Mouse (Mus musculus): Measurements from ENCODE around the gene Pkd1l3. TPM values are rescaled to one million over a fixed set of nuclear protein-coding genes. Genes with fewer than 3 reads are reported as not detected.

Pkd1l3 gene
- total and polyA plus RNA-seq, 2 experiments from 2014 or later = 0.05 to 0.16 TPM

DNA sequence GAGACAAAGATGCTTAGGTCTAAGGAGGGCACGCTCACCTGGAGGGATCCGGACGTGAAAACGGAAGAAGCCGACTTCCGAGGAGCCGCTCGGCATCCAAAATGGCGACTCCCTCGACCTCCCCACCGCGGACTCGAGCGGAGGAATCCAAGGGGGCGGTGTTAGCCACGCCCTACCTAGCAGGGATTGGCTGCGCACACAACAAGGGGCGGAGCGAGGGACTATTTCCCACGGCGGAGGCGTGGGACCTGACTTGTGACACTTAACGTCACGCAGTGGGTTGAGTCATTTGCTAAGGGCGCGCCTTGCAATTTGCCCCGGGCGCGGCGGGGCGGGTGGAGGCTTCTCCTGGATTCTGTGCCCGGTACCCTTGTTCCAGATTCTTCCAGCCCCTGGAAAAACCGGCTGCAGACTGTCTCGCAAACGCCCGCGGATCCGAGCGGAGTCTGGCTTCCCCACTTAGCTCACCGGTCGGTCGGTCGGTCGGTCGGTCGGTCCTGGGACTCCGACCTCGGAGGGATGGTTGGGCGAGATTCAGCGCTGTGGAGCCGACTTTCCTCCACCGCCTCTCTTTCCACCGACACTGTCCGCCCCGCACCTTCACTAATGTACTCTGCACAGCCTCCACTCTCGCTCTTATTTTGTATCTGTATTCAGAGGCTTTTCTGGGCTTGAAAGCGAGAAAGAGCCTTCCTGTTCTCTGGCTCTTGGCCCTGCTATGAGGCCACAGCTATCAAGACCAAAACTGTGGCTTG lies 79.0 kb downstream of the Pkd1l3 start, which contains the start of gene Ist1:
TSS of gene Ist1 (minus strand) at position 115 of the 755 bp plus-strand sequence.
- Histone ChIP-seq H3K4me1 (ENCODE audit: insufficient read depth, low read length) (peaks cover 18% of the 10 kb centered on the region), H3K9me3 (ENCODE audit: low read length) (no peaks in the 10 kb centered on the region), H3K4me2 (ENCODE audit: low read depth, low read length) (peak within 1 kb of the TSS; percentile 56), H3K27ac (peak within 1 kb of the TSS; percentile 88), H3K4me3 (ENCODE audit: low read length) (peak within 1 kb of the TSS; percentile 100), H3K9ac (replicated peaks; ENCODE audit: low read length) (peak within 1 kb of the TSS; percentile 98), H3K27me3 (ENCODE audit: insufficient read depth, low read length) (no peaks in the 10 kb centered on the region), H3K36me3 (ENCODE audit: insufficient read depth, low read length) (no peaks in the 10 kb centered on the region)
- TF ChIP-seq CTCF (IDR thresholded peaks at IDR 0.05; ENCODE audit: low read depth) = no peak; the same call in 1 of the 2 replicates
- ATAC-seq = peak; percentile 99
- WGBS = under 1% methylated on average over 57 of the region's 57 CpGs
- peak; percentile 100 for DNase-seq (ENCODE audit: low spot score)

DNA sequence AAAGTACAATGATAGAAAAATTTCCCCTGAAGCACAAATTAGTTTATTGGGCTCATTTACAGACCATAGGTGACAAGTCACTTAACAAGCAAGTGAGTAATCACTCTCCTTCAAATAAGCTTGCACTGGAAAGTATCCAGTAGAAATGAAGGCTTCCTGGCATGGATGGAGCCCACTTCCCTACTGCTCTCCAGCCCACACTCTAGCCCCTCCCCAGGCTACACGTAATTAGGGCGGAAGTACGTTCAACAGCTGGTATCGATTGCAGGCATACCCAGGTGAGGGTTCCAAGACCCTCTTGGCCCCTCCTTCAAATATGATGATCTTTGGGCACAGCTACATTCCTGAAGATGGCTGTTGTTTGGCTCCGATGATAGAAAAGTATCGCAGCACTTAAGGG lies 79.8 kb downstream of the Pkd1l3 start:
- no peaks in the 10 kb centered on the region for H3K36me3 ChIP-seq (ENCODE audit: insufficient read depth, low read length)
- no peaks in the 10 kb centered on the region for H3K27me3 ChIP-seq (ENCODE audit: insufficient read depth, low read length)
- H3K4me1 ChIP-seq (ENCODE audit: insufficient read depth, low read length) = peaks cover 18% of the 10 kb centered on the region
- H3K27ac ChIP-seq = no peak overlapping the region
- H3K4me2 ChIP-seq (ENCODE audit: low read depth, low read length) = peak overlapping the region; percentile 56
- TF ChIP-seq CTCF (IDR thresholded peaks at IDR 0.05; ENCODE audit: low read depth) = no peak
- DNase-seq (ENCODE audit: low spot score) = no peak
- ATAC-seq = no peak
- peak overlapping the region; percentile 100; the same call in 1 of the 2 replicates for H3K4me3 ChIP-seq (ENCODE audit: low read length)
- 52% methylated on average over 6 of the region's 6 CpGs for WGBS
- H3K9ac ChIP-seq (replicated peaks; ENCODE audit: low read length) = peak overlapping the region; percentile 98
- H3K9me3 ChIP-seq (ENCODE audit: low read length) = no peaks in the 10 kb centered on the region

GRCm38 (mm10) chr8:109697754-109698153 lies 83.4 kb downstream of the Pkd1l3 start:
- TF ChIP-seq CTCF (IDR thresholded peaks at IDR 0.05; ENCODE audit: low read depth) = no peak

DNA sequence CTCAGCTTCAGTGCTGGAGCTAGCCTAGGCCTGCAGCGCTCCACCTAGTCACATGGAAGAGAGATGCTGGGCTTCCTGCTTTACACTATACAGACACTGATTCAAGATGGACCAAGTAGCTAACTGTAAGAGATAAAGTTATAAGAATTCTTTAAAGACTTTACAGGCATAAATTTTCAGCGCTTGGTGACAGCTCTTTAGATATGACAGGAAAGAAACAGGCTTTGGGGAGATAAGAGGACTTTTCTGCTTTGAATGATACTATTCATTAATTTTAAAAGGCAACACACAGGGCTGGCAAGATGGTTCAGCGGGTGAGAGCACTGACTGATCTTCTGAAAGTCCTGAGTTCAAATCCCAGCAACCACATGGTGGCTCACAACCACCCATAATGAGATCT lies 84.2 kb downstream of the Pkd1l3 start:
- WGBS = 79% methylated on average over 3 of the region's 3 CpGs
- TF ChIP-seq CTCF (IDR thresholded peaks at IDR 0.05; ENCODE audit: low read depth) = no peak

More at GRCm38 (mm10) chr8:109697754-109698153, 83.4 kb downstream of the Pkd1l3 start:
- Histone ChIP-seq H3K27ac (no peak overlapping the region), H3K4me2 (ENCODE audit: low read depth, low read length) (no peak overlapping the region), H3K9me3 (ENCODE audit: low read length) (no peaks in the 10 kb centered on the region), H3K27me3 (ENCODE audit: insufficient read depth, low read length) (no peaks in the 10 kb centered on the region), H3K9ac (replicated peaks; ENCODE audit: low read length) (no peak overlapping the region), H3K36me3 (ENCODE audit: insufficient read depth, low read length) (no peaks in the 10 kb centered on the region), H3K4me1 (ENCODE audit: insufficient read depth, low read length) (peaks cover 6% of the 10 kb centered on the region; the same call in 1 of the 2 replicates), H3K4me3 (ENCODE audit: low read length) (no peak overlapping the region)
- ATAC-seq (no peak), DNase-seq (ENCODE audit: low spot score) (no peak)
- WGBS = 75% methylated on average over 1 of the region's 1 CpGs

GRCm38 (mm10) chr8:109704565-109705319 lies 90.4 kb downstream of the Pkd1l3 start:
- DNase-seq (ENCODE audit: low spot score) = no peak
- WGBS = 13% methylated on average over 24 of the region's 24 CpGs
- H3K27ac ChIP-seq = peak overlapping the region; percentile 97
- peaks cover 14% of the 10 kb centered on the region; the same call in 1 of the 2 replicates for H3K4me1 ChIP-seq (ENCODE audit: insufficient read depth, low read length)
- H3K4me3 ChIP-seq (ENCODE audit: low read length) = peak overlapping the region; percentile 96
- H3K36me3 ChIP-seq (ENCODE audit: insufficient read depth, low read length) = peaks cover 11% of the 10 kb centered on the region
- H3K27me3 ChIP-seq (ENCODE audit: insufficient read depth, low read length) = no peaks in the 10 kb centered on the region
- ATAC-seq = no peak
- no peak for TF ChIP-seq CTCF (IDR thresholded peaks at IDR 0.05; ENCODE audit: low read depth)
- no peaks in the 10 kb centered on the region for H3K9me3 ChIP-seq (ENCODE audit: low read length)
- H3K9ac ChIP-seq (replicated peaks; ENCODE audit: low read length) = peak overlapping the region; percentile 100
- H3K4me2 ChIP-seq (ENCODE audit: low read depth, low read length) = peak overlapping the region; percentile 89

More for the DNA sequence above, 84.2 kb downstream of the Pkd1l3 start:
- DNase-seq (ENCODE audit: low spot score) = no peak
- no peak overlapping the region for H3K9ac ChIP-seq (replicated peaks; ENCODE audit: low read length)
- no peaks in the 10 kb centered on the region for H3K9me3 ChIP-seq (ENCODE audit: low read length)
- no peak for ATAC-seq
- H3K36me3 ChIP-seq (ENCODE audit: insufficient read depth, low read length) = no peaks in the 10 kb centered on the region
- H3K4me2 ChIP-seq (ENCODE audit: low read depth, low read length) = no peak overlapping the region
- H3K27me3 ChIP-seq (ENCODE audit: insufficient read depth, low read length) = no peaks in the 10 kb centered on the region
- no peak overlapping the region for H3K27ac ChIP-seq
- no peak overlapping the region for H3K4me3 ChIP-seq (ENCODE audit: low read length)
- H3K4me1 ChIP-seq (ENCODE audit: insufficient read depth, low read length) = peaks cover 6% of the 10 kb centered on the region; the same call in 1 of the 2 replicates

- Histone ChIP-seq H3K4me3 (ENCODE audit: low read length) (peak within 1 kb of the TSS; percentile 96), H3K36me3 (ENCODE audit: insufficient read depth, low read length) (peaks cover 17% of the 10 kb centered on the region), H3K27me3 (ENCODE audit: insufficient read depth, low read length) (no peaks in the 10 kb centered on the region), H3K4me1 (ENCODE audit: insufficient read depth, low read length) (peaks cover 14% of the 10 kb centered on the region; the same call in 1 of the 2 replicates), H3K9ac (replicated peaks; ENCODE audit: low read length) (peak within 1 kb of the TSS; percentile 100), H3K4me2 (ENCODE audit: low read depth, low read length) (peak within 1 kb of the TSS; percentile 89), H3K27ac (peak within 1 kb of the TSS; percentile 97), H3K9me3 (ENCODE audit: low read length) (no peaks in the 10 kb centered on the region)
- under 1% methylated on average over 70 of the region's 100 CpGs for WGBS
- ATAC-seq (peak; percentile 94), DNase-seq (ENCODE audit: low spot score) (peak; percentile 98)
- no peak for TF ChIP-seq CTCF (IDR thresholded peaks at IDR 0.05; ENCODE audit: low read depth)
Observed at GRCm38 (mm10) chr8:109705320-109706075, 91.2 kb downstream of the Pkd1l3 start, which contains the start of gene Zfp821. TSS of gene Zfp821 (plus strand) at chr8:109705546.

Measured in hindbrain, postnatal 0 days (tissue).